Mouse (Mus musculus) lung, postnatal 0 days (tissue): Measurements from ENCODE around the gene Miox. TPM values are rescaled to one million over a fixed set of nuclear protein-coding genes. Genes with fewer than 3 reads are reported as not detected.

ENCODE experiments used
- ATAC-seq: fragments of 200-750 bp; cut with Nextera tagmentation; 2 replicates; pipeline ENCODE4 v1.8.0; 2017; ENCODE audit warnings: moderate library complexity
- DNase-seq: peaks from one replicate; pipeline ENCODE4 v3.0.0-alpha.2; 2016; ENCODE audit warnings: low spot score
- H3K27ac ChIP-seq: fragments of 300-500 bp; sonication (generic); 2 replicates; pipeline ENCODE4 v1.5.1; 2014; ENCODE audit warnings: antibody characterized with exemption, mild to moderate bottlenecking, low read length, mixed read lengths
- H3K27me3 ChIP-seq: fragments of 300-500 bp; sonication (generic); replicated peaks from 2 replicates; pipeline ENCODE4 v1.6.1; 2014; ENCODE audit warnings: low read length, mixed read lengths; ENCODE audit not compliant: insufficient read depth
- H3K36me3 ChIP-seq: fragments of 300-500 bp; sonication (generic); 2 replicates; pipeline ENCODE4 v1.6.1; 2014; ENCODE audit warnings: low read length, mixed read lengths; ENCODE audit not compliant: insufficient read depth
- H3K4me1 ChIP-seq: fragments of 300-500 bp; sonication (generic); 2 replicates; pipeline ENCODE4 v1.6.1; 2014; ENCODE audit warnings: antibody characterized with exemption, low read depth, low read length, mixed read lengths; ENCODE audit not compliant: insufficient read depth
- H3K4me2 ChIP-seq: fragments of 300-500 bp; sonication (generic); replicated peaks from 2 replicates; pipeline ENCODE4 v1.6.1; 2014; ENCODE audit warnings: low read depth, mild to moderate bottlenecking, low read length, moderate library complexity, mixed read lengths
- H3K4me3 ChIP-seq: fragments of 300-500 bp; sonication (generic); 2 replicates; pipeline ENCODE4 v1.5.1; 2014; ENCODE audit warnings: low read depth, low read length
- H3K9ac ChIP-seq: fragments of 300-500 bp; sonication (generic); replicated peaks from 2 replicates; pipeline ENCODE4 v1.6.1; 2014; ENCODE audit warnings: low read depth, mild to moderate bottlenecking
- H3K9me3 ChIP-seq: fragments of 300-500 bp; sonication (generic); 2 replicates; pipeline ENCODE4 v1.6.1; 2016; ENCODE audit warnings: low read length, mixed read lengths
- CTCF ChIP-seq: IDR thresholded peaks from 2 replicates; pipeline ENCODE4 v1.5.1; 2016; ENCODE audit warnings: antibody characterized with exemption, mild to moderate bottlenecking
- EP300 ChIP-seq: IDR thresholded peaks from 2 replicates; pipeline ENCODE4 v1.6.1; 2016; ENCODE audit warnings: antibody characterized with exemption, mild to moderate bottlenecking, control low read depth
- WGBS: fragments of 180-500 bp; shearing (Covaris S2); extraction: QIAGEN DNeasy Blood & Tissue Kit; methylation state at CpG from one replicate; pipeline ENCODE4 v1.1.7; 2014; 5-methylcytosine and 5-hydroxymethylcytosine counted together
- polyA plus RNA-seq: library from polyadenylated mRNA; unstranded; fragments of >200 nt; fragmentation: Nextera tagmentation; extraction: Ambion mirVana; gene quantifications from 2 replicates; pipeline ENCODE4 v1.2.1, GENCODE M21; 2015

The Miox gene
- polyA plus RNA-seq, 1 experiment from 2014 or later = not detected

DNA sequence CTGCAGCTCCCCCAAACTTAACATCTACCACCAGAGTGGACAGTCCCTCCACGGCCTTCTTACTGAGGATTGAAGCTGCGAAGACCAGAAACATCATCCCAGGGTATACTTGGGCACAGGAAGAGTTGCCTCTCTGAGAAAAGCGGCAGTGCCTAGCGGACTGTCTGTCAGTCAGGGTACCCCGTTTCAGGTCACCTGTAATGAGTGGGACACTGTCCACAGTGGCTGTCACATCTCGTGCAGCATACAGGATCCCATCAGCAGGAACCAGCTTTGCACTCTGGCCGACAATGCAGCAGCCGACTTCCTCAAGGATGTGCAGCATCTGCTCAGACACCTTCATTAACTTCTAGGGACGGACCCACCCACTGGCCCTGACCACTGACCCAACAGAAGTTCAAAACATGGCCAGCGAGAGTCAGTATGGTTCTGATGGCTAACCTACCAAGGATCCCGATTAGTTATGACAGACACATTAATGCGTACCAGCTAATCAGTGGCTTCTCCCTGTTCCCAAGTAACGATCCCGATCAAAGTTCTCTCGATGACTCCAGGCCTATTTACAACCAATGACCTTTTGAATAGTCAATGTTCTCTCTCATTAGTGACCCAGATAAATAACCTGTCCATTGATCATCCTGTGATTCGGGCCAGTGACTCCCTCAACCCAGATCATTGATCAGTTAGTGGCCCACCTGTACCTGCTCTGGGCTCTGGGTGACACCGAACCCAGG is 40.8 kb downstream of the Miox start:
- Histone ChIP-seq H3K27me3 (peaks cover 32% of the 10 kb centered on the region), H3K36me3 (peaks cover 16% of the 10 kb centered on the region), H3K9ac (no peak overlapping the region), H3K4me2 (no peak overlapping the region), H3K27ac (no peak overlapping the region), H3K4me1 (peaks cover 8% of the 10 kb centered on the region), H3K9me3 (no peaks in the 10 kb centered on the region), H3K4me3 (no peak overlapping the region)
- 90% methylated on average over 17 of the region's 17 CpGs for WGBS
- no peak for TF ChIP-seq EP300
- TF ChIP-seq CTCF = no peak
- no peak for DNase-seq
- no peak for ATAC-seq

DNA sequence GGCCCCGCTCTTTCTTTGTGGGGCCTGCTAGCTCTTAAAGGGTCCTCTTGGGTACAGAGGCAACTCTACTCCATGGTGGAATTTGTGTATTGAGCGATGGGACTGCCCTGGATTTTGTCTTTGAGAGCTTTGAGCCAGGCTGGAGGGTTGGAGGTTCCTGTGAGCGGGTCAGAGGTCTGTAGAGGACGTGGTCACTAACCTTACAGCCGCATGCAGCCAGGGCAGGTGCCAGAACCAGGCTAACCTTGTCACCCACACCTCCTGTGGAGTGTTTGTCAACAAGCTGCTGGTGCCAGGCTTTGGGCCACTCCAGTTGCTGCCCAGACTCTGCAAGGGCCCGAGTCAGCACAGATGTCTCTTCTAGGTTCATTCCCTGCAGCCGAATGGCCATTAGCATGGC is 41.8 kb downstream of the Miox start:
- DNase-seq (no peak), ATAC-seq (no peak)
- Histone ChIP-seq H3K27me3 (peaks cover 32% of the 10 kb centered on the region), H3K4me2 (no peak overlapping the region), H3K36me3 (peaks cover 8% of the 10 kb centered on the region; the same call in 1 of the 2 replicates), H3K9me3 (no peaks in the 10 kb centered on the region), H3K27ac (no peak overlapping the region), H3K4me3 (no peak overlapping the region), H3K4me1 (peaks cover 8% of the 10 kb centered on the region), H3K9ac (no peak overlapping the region)
- no peak for TF ChIP-seq CTCF
- 74% methylated on average over 7 of the region's 7 CpGs for WGBS

DNA sequence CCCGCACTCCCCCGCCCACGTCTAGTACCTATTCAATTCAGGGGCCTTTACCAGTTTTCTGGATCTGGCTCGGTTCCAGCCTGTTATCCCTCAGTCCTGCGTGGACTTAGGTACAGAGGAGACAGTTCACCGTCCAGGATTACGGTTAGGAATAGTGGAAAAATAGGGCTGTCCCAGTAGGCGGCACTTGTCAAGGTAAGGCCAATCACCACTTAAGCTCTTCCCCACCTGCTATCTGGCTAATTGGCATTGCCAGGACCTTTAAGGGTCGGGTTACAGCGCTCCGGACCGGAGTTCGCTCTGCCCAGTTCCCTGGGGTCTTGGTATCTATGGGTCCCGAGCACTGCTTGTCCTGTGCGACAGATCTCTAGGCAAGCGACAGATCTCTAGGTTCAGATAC is 42.8 kb downstream of the Miox start, which contains the start of gene Tymp:
Gene Tymp (minus strand): TSS at position 83 of the 400 bp plus-strand sequence.
- no peaks in the 10 kb centered on the region for H3K9me3 ChIP-seq
- TF ChIP-seq CTCF = no peak
- TF ChIP-seq EP300 = no peak
- 27% methylated on average over 16 of the region's 16 CpGs for WGBS
- no peak for DNase-seq
- peaks cover 5% of the 10 kb centered on the region; the same call in 1 of the 2 replicates for H3K36me3 ChIP-seq
- peaks cover 32% of the 10 kb centered on the region for H3K27me3 ChIP-seq
- no peak within 1 kb of the TSS; the same call in 1 of the 2 replicates for H3K4me2 ChIP-seq
- H3K9ac ChIP-seq = no peak within 1 kb of the TSS
- H3K4me1 ChIP-seq = peaks cover 8% of the 10 kb centered on the region
- no peak for ATAC-seq
- no peak within 1 kb of the TSS for H3K27ac ChIP-seq
- H3K4me3 ChIP-seq = no peak within 1 kb of the TSS

DNA sequence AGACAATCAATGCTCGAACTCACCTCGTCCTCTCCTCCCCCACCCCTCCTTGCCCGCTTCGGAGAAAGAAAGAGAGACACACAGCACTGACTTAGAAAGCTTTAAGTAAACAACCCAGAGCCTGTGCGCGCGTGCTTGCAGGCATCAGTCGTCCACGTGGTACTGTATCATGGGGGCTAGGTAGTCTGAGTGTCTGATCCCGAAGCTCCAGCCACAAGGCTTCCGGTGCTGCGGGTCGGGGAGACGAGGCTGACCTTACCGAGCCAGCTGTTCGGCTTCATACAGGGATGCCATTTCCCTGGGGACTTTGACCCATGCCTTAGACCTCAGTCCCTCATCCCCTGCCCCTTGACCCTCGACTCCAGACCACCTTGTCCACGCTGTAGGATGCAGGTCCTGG is 43.2 kb downstream of the Miox start:
- no peaks in the 10 kb centered on the region for H3K9me3 ChIP-seq
- H3K36me3 ChIP-seq = 0 out of 2 replicates have a peak, but pooled peaks cover under 1% of the 10 kb centered on the region
- peaks cover 32% of the 10 kb centered on the region for H3K27me3 ChIP-seq
- TF ChIP-seq EP300 (no peak), CTCF (no peak)
- no peak for ATAC-seq
- 4% methylated on average over 18 of the region's 18 CpGs for WGBS
- H3K4me3 ChIP-seq = no peak overlapping the region
- no peak for DNase-seq
- peaks cover 8% of the 10 kb centered on the region for H3K4me1 ChIP-seq
- H3K27ac ChIP-seq = no peak overlapping the region
- no peak overlapping the region for H3K9ac ChIP-seq
- no peak overlapping the region for H3K4me2 ChIP-seq

DNA sequence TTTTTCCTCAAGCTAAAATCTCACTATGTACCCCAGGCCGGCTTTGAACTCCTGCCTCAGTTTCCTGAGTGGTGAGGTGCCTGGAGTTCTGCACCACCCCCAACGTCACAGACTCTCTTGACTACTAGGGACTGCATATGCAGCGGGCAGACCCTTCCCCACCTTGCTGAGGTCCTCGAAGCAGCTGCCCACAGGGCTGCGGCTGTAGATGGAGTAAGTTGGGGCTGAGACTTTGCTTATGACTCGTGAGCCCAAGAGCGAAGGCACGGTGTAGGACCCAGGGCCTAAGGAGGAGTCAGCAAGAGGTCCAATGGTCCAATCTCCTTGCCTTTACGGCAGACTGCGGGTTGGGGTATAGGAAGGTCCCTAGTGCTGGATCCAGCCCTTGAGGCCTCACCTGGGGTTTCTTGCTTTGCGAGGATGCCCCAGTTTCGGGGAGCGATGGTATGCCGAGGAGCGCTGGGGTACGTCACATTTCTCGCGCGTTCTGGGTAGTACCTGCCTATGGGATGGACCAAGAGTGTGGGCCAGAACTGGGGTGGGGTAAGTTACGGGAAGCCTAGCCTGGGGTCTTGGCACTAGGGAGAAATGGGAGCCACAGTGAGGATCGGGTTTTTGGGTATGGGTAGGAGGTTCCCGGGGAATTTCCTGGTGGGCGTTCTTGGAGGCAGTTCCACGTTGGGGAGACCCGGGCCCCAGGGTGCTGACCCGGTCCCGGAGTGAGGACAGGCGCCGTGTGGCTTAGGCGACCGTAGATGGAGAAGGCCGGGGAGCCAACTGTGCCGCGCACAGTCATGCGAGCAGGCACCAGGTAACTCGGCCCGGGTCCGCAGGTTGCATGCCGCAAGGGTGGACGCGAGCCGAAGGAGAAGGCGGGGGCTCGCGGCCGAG is 44.0 kb downstream of the Miox start:
- ATAC-seq (no peak), DNase-seq (no peak)
- H3K4me1 ChIP-seq = peaks cover 4% of the 10 kb centered on the region
- 14% methylated on average over 46 of the region's 46 CpGs for WGBS
- H3K4me2 ChIP-seq = peak overlapping the region; percentile 55
- H3K36me3 ChIP-seq = no peaks in the 10 kb centered on the region
- no peak for TF ChIP-seq EP300
- no peaks in the 10 kb centered on the region for H3K9me3 ChIP-seq
- H3K4me3 ChIP-seq = peak overlapping the region; percentile 34
- peaks cover 34% of the 10 kb centered on the region for H3K27me3 ChIP-seq
- H3K27ac ChIP-seq = no peak overlapping the region
- no peak overlapping the region for H3K9ac ChIP-seq

GRCm38 (mm10) chr15:89378831-89379401 is 44.7 kb downstream of the Miox start, which contains the start of gene Odf3b:
Odf3b (minus strand) TSS chr15:89379282.
- peak within 1 kb of the TSS; percentile 34 for H3K4me3 ChIP-seq
- peak within 1 kb of the TSS; percentile 55 for H3K4me2 ChIP-seq
- peaks cover 2% of the 10 kb centered on the region for H3K4me1 ChIP-seq
- under 1% methylated on average over 33 of the region's 33 CpGs for WGBS
- H3K36me3 ChIP-seq = no peaks in the 10 kb centered on the region
- no peak within 1 kb of the TSS for H3K27ac ChIP-seq
- peaks cover 34% of the 10 kb centered on the region for H3K27me3 ChIP-seq
- peak; percentile 26 for DNase-seq
- H3K9me3 ChIP-seq = no peaks in the 10 kb centered on the region
- TF ChIP-seq CTCF = no peak
- TF ChIP-seq EP300 = no peak
- no peak within 1 kb of the TSS; the same call in 1 of the 2 replicates for H3K9ac ChIP-seq
- ATAC-seq = peak; percentile 63
